Mouse (Mus musculus) spleen, adult 10 weeks (tissue): ENCODE results near the gene Jazf1. TPM values are rescaled to one million over a fixed set of nuclear protein-coding genes. Genes with fewer than 3 reads are reported as not detected.

Experiments used
- polyA plus RNA-seq: library from polyadenylated mRNA; stranded (reverse); fragments of 350-450 nt; fragmentation: Illumina TruSeq; extraction: RNeasy Lipid Tissue Mini Kit (QIAGEN cat#74804); gene quantifications from one replicate; pipeline ENCODE4 v1.2.3, GENCODE M21; 2015; ENCODE audit warnings: low replicate concordance; ENCODE audit not compliant: insufficient read depth

The Jazf1 gene
- 2.9 TPM for polyA plus RNA-seq

GRCm38 (mm10) chr6:53067989-53068874 lies at the start of gene Jazf1:
Gene Jazf1, minus strand, starts transcription at chr6:53068631.

Other genes with a start within 250 kb of the Jazf1 start
- 0.43 TPM for gene Creb5, start 218.6 kb upstream of the Jazf1 start, polyA plus RNA-seq